Mouse (Mus musculus): Measurements from ENCODE around the gene Vps16.

DNA sequence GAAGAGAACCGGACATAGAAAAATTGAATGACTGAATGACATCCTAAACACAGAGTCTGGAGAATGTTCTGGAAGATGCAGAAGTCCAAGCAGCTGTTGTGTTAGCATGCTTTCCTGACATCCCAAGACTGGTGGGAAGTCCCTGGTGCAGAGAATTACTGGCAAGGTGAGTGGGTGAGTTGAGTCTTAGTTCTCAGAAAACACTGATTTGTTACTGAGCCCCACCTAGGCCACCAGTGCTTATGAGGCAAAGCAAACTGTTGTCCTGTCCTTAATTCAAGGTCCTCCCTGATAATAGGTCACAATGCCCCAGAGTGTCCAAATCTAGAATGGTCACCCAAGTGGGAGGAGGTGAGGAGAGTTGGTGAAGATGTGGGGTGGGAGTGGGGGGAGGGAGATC lies 19.2 kb upstream of the Vps16 start, which contains the start of the genes Gm28372 and 1700020A23Rik:
- TF ChIP-seq CTCF (IDR thresholded peaks at IDR 0.05; ENCODE audit: low read depth, low read length): no peak
- no peak for TF ChIP-seq POLR2A (IDR thresholded peaks at IDR 0.05; ENCODE audit: insufficient read depth, low read length)

Measured in ES-Bruce4 (cell line).